Mouse (Mus musculus) heart, postnatal 14 days (tissue): ENCODE measurements around the gene Hipk2. TPM values are rescaled to one million over a fixed set of nuclear protein-coding genes. Genes with fewer than 3 reads are reported as not detected.

Experiments used
- DNase-seq, 2 experiments: peaks; one replicate each; pipeline ENCODE4 v3.0.0; 2021 to 2022
- intact Hi-C: fragments of 180-260 bp; cut with DNase I; formaldehyde crosslinking; loops from one replicate; pipeline ENCODE4 v1.15.1; 2025
- total RNA-seq, 2 experiments: library from RNA; stranded (reverse); gene quantifications; 2 replicates each; pipeline ENCODE4 v1.2.3; 2021

Hipk2 gene
- total RNA-seq, 2 experiments from 2014 or later: 88.5 to 88.9 TPM

DNA sequence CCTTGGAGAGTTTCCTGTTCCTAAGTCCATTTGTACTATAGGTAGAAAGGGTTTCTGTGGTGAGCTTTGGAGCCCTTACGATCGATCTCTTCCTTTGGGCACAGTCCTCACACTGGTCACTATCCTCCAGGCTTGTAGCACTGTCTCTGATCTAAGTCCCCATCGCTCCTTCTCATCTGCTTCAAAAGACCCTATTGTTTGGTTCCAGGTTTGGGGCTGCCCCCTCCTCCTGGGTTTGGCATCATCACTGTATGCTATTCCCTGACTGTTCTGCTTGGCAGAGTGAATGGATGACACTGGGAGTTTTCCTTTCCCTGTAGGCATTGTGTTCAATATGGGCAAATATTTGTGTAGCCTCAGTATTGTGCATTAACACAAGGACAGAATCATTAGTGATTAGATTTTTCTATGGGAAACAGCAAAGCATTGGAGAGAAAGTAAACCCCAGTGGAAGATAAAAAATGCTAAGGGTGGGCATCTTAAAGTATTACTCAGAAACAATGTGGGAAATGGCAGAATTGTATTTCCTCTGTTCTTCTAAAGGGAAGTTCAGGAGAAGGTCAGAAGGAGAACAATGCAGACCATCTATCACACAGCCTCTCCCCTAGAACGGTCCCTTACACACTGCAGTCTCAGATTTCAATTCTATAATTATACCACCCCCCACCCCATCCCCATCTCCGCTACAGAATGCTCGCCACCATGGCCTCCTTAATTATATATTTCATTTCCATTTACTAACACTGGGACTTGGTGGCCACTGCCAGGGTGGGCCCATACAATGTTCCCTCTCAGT is 114.9 kb downstream of the Hipk2 start:
- no peak for DNase-seq
- intact Hi-C loops: no loop called here

DNA sequence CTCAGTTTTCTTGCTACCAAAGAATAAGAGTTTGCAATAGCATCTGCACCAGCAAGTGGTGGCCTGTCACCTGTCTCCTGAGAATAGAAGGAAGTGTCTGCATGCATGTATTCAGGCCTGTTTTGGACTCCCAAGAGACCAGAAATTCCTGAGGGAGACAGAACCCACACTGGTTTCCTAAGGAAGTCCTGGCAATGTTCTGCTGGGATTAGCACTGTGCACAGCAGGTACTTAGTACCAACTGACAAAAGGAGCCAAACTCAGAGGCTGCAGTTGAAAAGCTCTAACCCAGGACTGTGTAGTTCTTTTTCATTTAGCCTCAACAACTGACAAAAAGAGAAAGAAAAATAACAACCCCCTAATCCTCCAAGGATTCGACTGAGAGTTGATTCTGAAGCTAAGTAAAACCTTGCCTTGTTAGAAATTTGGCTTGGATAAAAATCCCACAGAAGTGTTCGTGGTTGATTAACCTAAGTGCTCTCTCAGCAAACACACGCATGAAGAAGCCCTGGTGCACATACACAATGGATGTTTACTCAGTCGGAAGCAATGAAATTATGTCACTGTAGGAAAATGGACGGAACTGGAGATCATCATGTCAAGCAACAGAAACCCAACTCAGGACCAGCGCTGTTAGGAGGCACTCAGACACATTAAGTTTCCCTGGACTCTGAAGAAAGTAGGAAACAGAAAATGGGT is 115.9 kb downstream of the Hipk2 start:
- intact Hi-C loops: loop anchor here (5.0 kb wide), 1 partner anchor 112 kb away; no protein-coding TSS in a partner anchor

DNA sequence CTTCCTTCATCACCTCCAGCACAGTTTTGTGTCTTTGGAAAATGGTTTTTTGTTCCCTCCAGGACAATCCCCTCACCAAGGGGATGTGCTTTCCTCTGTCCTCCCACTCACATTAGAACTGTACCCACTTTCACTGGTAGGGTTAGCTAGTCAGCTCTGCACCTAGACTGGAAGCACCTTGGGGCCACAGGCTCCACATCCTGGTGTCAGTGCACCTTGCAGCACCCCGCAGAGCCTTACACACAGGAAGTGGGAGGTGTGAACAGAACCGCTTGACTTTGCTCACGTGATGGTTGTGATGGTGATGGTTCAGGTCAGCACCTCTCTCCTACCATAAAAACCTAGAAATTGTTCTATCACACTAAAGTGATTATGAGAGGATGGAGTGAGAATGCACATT is 116.8 kb downstream of the Hipk2 start:
- no peak for DNase-seq
- intact Hi-C loops: loop anchor here (5.0 kb wide), 1 partner anchor 113 kb away; no protein-coding TSS in a partner anchor

More for the DNA sequence above, 115.9 kb downstream of the Hipk2 start:
- DNase-seq: no peak

DNA sequence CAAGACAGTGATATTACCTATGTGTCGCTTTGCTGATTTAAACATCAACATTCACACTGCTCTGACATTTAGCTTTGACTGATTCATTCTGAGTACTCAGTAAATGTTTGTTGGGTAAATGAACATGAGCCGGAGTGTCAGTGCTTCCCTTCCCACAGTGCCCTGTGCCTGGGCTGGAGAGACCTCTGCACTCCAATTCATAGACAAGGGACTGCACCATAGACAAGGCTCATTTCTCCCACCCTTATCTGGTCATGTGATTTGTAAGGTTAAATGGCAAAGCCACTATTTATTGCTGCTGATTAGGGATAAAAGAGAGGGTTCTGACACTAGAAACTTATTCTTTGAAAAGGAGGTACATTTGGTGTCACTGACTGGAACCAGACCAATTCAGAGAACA is 118.4 kb downstream of the Hipk2 start:
- DNase-seq: no peak
- intact Hi-C loops: loop anchor here (5.0 kb wide), 1 partner anchor 115 kb away; no protein-coding TSS in a partner anchor

DNA sequence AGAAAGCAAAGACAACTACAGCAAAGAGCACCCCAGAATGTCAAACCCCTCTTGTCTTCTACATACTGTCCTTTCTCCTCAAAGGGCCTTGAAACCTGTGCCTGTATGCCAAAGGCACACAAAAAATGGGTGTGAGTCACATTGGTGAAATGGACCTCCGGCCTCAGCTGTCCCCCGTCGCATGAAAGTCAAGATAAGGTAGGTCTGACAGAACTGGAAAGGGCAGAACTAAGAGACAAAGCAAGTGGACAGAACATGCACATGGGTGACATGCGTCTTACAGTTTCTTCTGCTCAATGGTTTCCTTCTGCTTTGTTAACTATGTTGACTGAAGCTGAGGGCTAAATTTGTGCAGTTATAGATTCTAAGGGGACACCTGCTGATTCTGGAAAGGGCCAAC is 119.0 kb downstream of the Hipk2 start:
- no peak for DNase-seq
- intact Hi-C loops: loop anchor here (5.0 kb wide), 1 partner anchor 115 kb away; no protein-coding TSS in a partner anchor

DNA sequence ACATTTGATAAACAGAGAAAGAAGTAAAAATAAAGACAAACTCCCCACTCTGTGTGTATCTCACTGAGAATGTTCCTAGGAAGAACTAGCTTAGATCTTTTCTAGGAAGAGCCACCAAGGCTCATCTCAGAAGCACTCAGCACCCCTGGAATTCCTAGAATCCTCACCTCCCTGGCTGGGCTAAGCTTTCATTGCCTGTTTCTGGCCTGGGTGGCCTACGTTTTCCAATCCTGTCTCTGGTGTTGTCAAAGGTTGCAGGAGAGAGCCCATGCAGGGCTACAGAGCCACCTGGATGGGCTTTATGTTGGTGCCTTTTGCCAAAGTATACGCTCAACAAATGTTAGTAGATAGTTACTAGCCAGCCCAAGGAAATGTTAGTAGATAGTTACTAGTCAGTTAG is 120.0 kb downstream of the Hipk2 start:
- DNase-seq: no peak
- intact Hi-C loops: loop anchor here (5.0 kb wide), 1 partner anchor 116 kb away; no protein-coding TSS in a partner anchor

DNA sequence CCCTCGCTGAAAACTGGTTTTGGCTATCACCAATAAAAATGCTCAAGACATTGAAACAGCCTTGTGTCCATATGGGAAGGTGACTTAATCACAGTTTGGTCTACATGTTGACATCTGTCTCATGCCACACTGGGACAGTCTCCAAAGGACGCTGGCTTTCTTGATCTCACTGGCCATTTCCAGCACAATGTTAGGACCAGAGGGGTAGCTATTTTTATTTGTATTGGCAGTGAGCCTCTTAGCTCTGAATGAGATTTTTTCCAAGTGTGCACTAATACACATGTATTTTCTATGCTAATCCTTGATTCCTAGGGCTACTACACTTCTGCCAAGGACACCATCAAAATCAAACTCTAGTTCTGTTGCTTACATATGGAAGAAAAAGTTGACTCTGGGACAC is 120.8 kb downstream of the Hipk2 start:
- intact Hi-C loops: loop anchor here (5.0 kb wide), 1 partner anchor 117 kb away; no protein-coding TSS in a partner anchor
- DNase-seq: no peak

DNA sequence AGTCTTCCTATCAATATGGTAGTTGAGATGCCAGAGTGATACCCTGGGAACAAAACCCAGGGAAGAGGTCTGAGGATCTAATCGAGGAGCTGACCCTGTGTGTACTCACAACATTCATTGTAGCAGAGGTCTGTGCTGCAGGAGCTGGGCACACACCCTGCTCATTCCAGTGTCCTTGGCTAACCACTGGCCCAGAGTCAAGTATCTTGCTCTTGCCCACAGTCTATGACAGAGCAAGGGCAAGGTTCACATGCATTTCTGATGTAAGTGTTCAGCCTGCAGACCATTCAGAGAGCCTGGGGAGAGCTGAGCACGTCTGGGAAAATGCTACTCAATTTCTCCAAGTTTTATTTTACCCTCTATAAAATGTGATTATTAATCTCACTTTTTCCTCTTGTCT is 122.2 kb downstream of the Hipk2 start:
- peak; percentile 29 to 64 for DNase-seq
- intact Hi-C loops: no loop called here

DNA sequence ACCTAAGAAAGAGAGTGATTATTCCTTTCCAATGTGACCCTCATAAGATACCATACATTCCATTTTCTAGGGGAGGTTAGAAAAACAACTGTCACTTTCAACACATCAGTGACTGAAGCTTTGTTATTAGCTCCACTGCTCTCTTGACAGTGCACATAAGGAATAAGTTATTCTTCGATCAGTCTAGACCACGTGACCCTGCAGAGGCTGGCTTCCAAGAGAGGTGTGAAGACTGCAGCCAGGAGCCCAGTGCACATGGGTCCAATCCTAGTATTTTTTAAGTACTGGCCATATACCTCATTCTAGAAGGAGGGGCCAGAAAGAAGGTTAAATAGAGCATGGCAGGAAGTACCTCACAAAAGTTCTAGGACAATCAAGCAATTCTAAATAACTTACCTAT is 122.9 kb downstream of the Hipk2 start:
- intact Hi-C loops: no loop called here

DNA sequence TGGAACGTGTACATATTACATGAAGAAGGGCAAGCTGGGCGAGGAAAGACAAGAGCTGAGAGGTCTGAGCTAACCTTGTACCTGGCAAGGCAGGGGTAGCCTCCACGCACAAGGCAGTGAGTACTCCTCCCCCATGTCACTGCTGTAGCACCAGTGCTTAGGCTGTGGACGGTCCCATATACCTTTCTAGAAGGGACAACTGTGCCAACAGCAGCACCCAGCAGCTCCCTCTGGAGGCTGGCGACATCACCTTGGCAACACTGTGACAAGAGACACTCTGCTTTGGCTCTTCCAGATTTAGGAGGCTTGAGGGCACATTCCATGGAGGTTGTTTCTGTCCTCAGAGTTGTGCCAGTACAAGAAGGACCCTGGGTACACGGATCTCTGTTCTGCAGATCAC is 123.5 kb downstream of the Hipk2 start:
- intact Hi-C loops: no loop called here
- peak; percentile 21 to 47 for DNase-seq

More for the DNA sequence above, 122.9 kb downstream of the Hipk2 start:
- no peak for DNase-seq

DNA sequence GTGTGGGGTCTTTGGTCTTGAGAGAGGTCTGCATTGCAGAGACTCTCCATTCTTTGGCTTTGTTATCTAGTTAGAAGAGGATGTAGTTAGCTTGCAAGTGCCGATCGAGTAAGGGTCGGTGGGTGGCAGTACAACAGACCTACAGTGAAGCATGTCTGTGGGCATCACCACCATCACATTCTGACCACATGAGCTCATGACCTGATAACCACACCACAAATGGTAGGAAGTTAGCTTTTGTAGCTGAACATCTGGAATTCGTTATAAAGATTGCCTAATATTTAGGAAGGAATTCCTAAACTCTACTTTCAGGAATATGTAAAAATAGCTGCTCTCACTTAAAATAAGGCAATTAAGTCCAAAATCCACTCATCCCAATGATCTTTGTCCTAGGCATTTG is 127.9 kb downstream of the Hipk2 start:
- DNase-seq: no peak
- intact Hi-C loops: no loop called here

DNA sequence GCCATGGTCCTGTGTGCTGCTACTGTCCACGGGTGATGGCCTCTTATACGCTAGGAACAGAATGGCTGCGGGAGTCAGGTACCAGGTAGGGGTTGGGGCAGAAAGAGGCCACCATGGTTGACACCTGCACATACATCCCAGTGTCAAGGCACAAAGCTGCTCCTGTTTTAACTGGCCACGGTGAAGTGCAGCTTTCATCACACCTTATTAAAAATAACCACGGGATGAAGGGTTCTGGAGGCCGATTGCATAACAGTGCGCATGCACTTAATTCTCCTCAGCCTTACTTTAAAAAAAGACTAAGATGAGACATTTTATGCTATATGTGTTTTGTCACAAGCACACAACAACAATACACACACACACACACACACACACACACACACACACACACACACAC is 132.6 kb downstream of the Hipk2 start:
- intact Hi-C loops: no loop called here
- DNase-seq: no peak

DNA sequence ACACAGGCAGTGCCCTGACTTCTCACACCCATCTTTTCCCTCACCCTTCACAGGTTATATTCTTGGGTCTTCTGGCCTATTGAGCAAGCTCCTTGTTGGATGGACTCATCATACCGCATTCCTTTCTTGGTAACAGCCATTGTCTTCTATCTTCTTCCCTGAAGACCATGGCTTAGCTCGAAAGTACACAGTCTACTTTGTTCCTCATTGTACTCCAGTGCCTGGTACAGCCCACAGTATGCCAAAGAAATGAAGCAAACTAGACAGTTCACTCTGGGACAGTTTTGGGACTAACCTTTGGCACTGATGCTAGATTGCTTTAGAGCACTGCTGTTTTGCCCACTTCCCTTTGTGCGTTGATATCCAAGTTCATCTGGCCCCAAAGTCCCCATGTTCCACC is 133.5 kb downstream of the Hipk2 start:
- intact Hi-C loops: no loop called here
- no peak for DNase-seq

DNA sequence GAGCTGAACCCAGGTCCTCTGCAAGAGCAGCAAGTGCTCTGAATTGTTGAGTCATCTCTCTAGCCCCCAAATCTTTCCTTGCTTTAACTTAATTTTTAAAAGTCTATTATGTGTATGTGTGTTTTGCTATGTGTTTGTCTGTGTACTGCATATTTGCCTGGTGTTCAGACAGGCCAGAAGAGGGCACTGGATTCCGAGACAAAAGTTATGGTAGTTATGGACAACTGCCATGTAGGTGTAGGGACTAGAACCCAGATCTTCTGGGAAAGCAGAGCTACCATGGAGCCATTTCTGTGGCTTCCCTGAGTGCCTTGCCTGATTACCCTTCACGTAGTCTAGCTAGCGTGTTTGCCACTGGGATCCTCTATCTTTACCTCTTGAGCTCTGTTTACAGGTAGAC is 134.9 kb downstream of the Hipk2 start:
- intact Hi-C loops: no loop called here
- no peak for DNase-seq

DNA sequence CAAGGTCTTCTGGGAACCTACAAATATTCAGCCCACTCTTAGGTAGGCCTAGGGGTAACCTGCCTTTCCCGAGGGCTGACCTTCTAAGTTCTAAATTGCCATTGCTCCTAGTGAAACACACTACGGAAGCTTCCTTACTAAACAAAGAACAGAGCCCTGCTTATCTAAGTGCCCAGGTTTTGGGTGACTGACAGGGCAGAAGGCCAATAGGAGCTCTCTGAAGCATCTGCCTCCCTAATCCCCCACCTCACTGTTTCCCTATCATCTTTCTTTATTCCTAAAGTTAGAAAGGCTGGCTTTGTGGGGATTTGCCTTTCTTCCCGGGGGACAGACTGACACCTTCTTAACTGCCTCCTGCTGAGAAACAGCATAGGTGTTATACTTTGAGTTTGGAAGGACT is 136.7 kb downstream of the Hipk2 start:
- intact Hi-C loops: no loop called here
- DNase-seq: no peak

DNA sequence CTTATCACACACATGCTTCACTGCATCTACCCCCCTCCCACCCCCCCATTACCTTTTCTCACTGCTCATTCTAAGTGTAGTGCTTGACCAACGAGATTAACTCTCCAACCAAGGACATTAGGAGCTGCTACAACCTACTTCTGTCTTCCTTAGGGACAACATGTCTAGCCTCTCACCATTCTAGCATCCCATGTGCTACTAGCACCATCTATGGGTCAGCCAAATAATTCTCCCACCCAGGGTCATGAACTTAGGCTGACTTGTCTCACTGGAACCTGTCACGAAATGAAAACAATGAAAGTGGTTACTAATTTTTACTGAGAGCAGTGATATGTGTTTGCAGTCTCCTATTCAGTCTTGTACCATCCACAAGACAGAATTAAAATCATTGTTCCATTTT is 138.2 kb downstream of the Hipk2 start:
- peak in 1 of 2 experiments; percentile 22 for DNase-seq
- intact Hi-C loops: loop anchor here (2.0 kb wide), 2 partner anchors 137 to 329 kb away; partner anchors contain the start of gene Tbxas1

DNA sequence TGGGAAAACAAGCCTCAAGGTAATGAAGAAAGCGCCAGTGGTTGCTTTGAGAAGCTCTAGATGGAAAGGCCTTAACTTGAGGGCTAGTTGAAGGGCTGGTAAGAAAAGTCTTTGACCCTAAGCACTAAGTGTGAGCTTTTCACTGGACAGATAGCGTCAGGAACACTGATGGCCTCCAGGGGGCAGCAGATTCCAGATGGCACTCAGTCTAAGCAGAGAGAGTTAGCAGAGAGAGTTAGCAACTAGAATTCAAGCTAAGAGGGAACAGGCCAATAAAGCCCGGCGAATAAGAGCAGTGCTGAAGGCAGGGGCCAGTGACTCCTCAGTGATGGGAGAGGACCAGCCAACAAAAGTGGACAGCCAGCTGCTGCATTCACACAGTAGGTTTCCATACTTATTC is 139.7 kb downstream of the Hipk2 start:
- intact Hi-C loops: loop anchor here (1.0 to 2.0 kb wide), 3 partner anchors 139 to 331 kb away; partner anchors contain the start of gene Tbxas1
- peak; percentile 84 to 89 for DNase-seq

DNA sequence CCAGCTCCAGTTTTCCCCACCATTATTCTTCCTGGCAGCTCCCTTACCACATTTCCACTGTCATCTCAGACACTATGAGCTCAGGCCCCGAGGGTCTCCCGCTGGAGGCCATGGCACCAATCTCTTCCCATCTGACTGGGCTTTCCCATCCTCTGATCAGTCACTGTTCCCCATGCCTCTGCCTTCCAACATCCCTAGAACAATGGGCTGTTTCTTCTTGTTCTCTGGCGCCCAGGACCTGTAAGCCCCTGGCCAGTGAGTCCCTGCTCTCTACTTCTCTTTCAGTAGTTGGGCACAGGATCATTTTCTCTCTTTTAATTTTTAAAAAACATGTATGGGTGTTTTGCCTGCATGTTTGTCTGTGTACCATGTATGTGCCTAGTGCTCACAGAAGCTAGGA is 143.3 kb downstream of the Hipk2 start:
- no peak for DNase-seq
- intact Hi-C loops: no loop called here

DNA sequence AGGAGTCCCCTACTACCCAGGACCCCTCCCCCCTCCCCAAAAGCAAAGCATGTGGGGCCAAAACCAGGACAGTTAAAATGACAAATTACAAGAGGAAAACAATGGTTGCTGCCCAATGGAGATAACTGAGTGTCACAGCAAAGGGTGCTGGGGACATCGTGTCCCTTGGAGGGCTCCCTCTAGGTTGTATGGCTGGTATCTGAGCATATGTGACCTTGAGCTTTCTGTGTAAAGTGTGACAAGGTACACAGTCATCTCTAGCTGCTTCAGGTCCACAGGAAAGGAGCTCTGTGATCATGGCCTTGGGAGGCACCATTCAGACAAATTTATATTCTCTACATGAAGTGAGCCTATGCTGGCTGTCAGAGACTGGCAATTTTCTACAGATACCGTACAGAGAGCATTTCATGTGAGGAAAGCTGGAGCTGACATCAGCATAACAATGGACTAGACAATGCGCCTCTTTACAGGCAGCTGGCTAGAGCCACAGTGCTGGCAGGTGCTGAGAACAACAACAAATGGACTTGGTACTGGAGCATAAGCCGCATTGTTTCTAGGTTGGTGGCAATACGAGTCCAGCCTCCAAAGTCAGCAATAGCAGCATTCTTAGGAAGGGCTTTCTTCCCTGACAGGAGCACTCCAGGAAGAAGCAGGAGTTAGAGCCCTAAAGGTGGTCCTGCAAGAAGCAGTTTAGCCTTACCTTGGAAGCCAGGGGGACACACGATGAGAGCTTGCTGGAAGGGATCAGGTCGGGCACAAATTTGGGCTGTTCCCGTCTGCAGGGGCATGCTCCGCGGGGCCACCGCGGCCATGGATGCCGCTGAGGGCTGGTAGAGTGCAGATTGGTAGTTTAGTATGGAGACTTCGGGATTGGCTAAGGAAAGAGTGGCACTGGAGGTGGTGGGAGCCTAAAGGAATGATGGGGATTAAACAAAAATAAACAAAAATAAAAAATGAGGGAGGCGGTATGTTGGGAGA is 145.5 kb downstream of the Hipk2 start:
- no peak for DNase-seq
- intact Hi-C loops: no loop called here

DNA sequence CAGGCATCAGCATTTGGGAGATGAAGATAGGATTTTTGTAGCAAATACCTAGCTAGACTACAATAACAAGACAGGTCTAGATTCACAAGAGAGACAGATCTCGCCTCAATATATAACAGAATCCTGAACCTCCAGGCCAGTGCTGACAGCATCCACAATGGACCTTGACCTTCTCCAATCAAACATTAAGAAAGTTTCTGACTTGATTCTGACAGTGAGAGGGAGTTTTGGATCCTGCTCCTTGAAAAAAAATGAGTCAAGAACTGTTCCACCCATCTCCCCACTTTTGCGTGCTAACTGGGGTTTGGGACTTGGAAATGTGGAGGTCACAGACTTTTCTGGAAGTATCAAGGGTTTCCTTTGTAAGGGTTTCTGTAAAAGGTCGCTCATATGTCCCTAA is 150.4 kb downstream of the Hipk2 start:
- intact Hi-C loops: no loop called here
- no peak for DNase-seq
